Mouse (Mus musculus) cerebellum, adult 2 months (tissue): ENCODE measurements around the gene Ralb.

Experiments
- CTCF ChIP-seq: fragments of 200-500 bp; IDR thresholded peaks from 2 replicates; pipeline ENCODE4 v1.5.1; 2011; ENCODE audit warnings: low read depth, mild to moderate bottlenecking, control low read depth, low read length, moderate library complexity, borderline replicate concordance; ENCODE audit not compliant: insufficient read depth
- POLR2A ChIP-seq: fragments of 200-500 bp; IDR thresholded peaks from 2 replicates; pipeline ENCODE4 v1.6.1; 2011; ENCODE audit warnings: low read length, control low read depth, borderline replicate concordance; ENCODE audit not compliant: insufficient read depth

DNA sequence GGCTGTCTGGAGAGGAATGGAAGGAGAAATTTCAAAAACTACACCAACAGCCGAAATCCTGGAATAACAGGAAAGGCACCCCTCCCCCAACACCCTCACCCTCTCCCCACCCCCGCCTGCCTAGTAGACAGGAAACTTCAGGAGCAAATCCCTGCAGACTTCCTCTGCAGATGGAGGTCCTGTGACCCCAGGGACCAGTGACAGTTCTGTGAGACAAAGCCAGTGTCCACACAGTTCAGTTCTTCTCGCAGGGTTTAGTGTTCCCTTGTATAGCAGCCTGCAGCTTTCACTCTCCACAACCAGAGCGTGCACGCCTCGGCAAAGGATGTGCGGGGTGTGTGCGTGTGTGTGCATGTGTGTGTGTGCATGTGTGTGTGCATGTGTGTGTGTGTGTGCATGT lies 6.3 kb upstream of the Ralb start:
- no peak for TF ChIP-seq POLR2A
- TF ChIP-seq CTCF: no peak
